Mouse (Mus musculus) heart, postnatal 0 days (tissue): ENCODE data around the gene Magt1.

Source experiments
- CTCF ChIP-seq: IDR thresholded peaks from 2 replicates; pipeline ENCODE4 v1.5.1; 2016; ENCODE audit warnings: antibody characterized with exemption, control low read depth, low read depth
- EP300 ChIP-seq: IDR thresholded peaks from 2 replicates; pipeline ENCODE4 v1.6.1; 2016; ENCODE audit warnings: antibody characterized with exemption, low read depth

GRCm38 (mm10) chrX:106045928-106046327 is 34.2 kb upstream of the Magt1 start:
- TF ChIP-seq CTCF (no peak), EP300 (no peak)
